Mouse (Mus musculus) layer of hippocampus, adult 18-20 months (tissue): ENCODE results near the gene Sptlc2. TPM values are rescaled to one million over a fixed set of nuclear protein-coding genes. Genes with fewer than 3 reads are reported as not detected.

Experiments used
- DNase-seq, 2 experiments: peaks; one replicate each; pipeline ENCODE4 v3.0.0; 2022; ENCODE audit warnings: low spot score in 2 of 2
- long read RNA-seq: library from polyadenylated mRNA; stranded (forward); transcript quantifications from one replicate; pipeline ENCODE4 v2.0.0, GENCODE M21; 2021
- total RNA-seq, 2 experiments: library from RNA; stranded (reverse); gene quantifications; 2 replicates each; pipeline ENCODE4 v1.2.3; 2021

Sptlc2 gene
- total RNA-seq, result 10 to 100 TPM; 24.6 to 40.9 TPM
- long read RNA-seq, full-length matches to known transcripts, result 22 of 26 reads
- long read RNA-seq, partial matches to known transcripts, result 1 of 26 reads
- long read RNA-seq, other reads (novel, unspliced or antisense), result 3 of 26 reads

DNA sequence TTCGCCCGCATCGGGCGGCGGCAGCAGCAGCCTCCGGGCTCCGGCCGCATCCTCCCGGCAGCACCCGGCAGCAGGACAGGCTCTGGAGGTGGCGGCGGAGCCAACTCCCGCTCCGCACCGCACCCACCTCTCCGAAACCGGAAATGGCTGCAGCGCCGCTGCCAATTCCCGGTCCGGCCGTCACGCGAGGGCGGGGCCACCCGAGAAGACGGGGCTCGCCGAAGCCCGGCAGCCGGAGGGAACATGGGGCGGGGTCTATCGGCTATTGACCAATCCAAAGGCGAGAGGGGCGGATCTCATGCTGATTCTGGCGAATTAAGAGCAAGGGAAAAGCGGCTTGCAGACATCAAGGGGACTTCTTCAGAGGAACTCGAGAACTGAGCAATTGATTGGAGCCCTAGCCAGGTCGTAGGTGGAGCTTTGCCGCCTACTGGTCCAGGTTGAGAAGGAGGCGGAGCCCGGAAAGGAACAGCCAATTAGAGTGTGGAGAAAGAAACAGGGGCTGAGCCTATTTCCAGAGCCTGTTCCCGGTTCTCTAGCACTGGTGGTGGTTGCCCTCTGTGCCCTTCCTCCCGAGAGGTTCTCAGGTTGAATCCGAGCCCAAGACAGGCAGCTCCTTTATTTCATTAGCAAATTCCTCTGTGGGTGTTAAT, at the start of gene Sptlc2:
Sptlc2 (minus strand) TSS at position 234 of the 653 bp plus-strand sequence.
- peak; percentile 100 for DNase-seq

DNA sequence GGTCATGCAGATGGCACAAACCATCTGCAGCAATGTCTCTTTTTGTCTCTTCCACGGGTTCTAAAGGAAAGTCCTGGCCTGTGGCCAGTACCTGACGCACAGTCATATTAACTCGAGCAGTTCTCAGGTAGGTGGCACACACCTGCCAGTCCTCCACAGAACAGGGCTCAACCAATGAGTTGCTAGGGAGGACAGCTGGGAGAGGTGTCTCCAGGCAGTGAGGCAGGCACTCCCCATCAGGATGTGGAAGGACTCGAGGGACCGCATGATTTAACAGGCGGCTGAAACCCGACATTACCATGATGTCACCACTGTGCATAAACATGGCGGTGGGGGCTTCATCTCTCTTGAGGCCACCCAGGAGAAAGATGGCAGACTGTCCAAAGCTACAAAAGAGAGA, 40.7 kb upstream of the Sptlc2 start:
- no peak for DNase-seq

DNA sequence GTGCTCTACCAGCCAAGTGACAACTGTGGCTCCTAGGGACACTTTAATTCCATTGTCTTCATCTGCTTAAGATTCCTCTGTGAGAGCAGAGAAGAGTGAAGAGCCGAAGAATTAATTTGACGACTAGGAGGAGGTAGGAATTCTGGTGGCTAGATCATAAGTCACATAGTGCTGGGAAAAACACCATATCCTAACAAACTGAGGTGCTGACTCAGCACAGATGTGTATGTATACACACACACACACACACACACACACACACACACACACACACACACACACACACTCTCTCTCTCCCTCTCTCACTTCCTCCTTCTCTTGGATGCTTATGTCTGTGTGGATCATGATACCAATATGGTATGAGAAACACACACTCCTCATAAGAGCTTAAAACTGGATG, 40.1 kb upstream of the Sptlc2 start:
- no peak for DNase-seq

DNA sequence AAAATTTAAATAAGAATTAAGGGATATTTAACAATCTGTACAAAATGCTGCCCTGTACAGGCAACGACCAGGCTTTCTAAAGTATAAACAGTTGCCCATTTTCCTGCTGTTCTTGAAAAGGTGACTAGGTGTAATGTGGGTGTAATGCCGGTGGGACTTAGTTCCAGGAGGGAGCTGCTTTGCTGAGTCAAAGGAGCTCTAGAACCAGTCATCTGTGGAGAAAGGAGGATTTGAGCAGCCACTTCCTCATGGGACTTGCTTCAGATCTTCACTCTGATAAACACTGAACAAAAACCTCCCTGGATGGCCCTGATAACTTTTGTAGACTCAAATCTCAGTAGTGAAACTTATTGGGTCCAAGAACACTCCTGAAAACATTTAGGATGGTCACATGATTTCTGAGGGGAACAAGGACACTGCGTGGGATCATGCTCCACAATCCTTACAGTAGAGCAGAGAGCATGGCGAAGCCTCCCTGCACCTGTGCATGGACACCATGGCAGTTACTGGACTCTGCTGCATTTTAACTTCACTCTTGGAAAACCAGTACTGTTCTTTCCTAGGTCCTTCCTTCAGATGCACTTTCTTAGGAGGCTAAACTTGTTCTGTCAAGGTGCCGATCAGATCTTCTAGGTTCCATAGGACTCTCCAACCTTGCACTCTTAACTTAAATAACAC, 38.3 kb upstream of the Sptlc2 start:
- no peak for DNase-seq

DNA sequence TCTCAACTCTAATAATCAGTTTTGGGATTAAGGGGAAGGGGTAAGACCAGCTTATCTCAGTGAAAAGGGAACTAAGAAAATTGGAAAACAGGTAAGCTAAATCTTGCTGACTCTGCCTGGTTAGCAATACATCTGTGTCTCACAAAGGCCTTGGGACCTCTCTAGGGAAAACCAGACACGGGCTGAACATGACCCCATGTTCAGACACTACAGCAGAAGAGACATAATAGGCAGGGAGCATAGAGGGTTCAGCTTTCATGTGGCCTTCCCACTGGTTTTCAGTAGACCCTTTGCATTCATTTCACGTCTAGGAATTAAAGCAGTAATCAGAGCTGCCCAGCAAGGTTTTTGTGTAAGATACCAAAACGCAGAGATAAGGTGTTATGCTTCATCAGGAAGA, 36.4 kb upstream of the Sptlc2 start:
- DNase-seq, result no peak

DNA sequence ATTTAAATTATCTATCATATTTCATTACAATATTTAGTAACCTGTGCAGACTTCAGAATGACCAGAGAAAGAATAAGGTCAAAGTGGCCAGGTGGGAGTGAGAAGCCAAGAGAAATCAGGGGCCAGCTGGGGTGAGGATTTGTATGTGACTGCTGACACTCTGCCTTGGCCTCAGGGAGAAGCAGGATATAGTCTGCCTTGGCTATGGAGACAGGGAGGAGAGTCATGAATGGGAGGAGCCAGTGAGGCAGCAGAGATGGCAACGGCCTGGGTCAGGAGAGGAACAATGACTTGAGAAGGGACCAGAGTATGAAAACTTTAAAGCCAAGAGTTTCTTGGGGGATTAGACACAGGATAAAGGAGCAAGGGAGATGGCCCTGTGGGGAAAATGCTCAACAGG, 35.5 kb upstream of the Sptlc2 start:
- DNase-seq, result no peak

DNA sequence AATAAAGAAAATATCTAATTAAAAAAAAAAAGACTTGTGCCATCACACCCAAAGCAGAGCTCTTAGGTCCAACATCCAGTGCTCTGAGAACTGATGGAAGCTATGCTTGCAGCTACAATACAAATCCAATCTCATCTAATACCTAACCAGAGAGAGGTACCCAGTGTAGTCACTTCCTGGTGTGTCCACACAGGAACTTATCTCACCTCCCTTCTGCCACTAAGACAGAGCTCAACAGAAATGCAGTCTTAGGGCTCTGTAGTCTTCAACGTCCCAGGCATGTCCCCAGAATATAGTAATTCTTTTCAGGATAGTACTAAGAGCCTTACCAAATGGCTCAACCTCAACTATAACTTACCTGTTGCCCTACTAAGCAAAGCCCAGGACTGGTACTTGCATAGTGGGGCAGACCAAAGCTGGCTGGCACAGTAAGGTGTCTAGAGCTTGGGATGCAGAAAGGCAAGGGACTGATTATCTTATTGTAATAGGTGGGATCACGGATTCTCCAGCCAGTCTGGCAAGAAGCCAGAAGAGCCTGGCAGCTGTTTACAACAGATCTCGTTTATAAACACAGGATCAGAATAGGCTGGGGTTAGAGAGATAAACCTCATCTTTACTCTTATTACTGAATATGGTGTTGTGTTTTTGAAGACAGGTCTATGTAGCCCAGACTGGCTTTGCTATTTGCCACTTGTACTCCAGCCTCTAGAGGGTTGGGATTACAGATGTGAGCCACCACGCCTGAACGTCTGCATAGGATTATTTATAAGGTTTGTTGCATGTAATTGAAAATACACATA, 33.8 kb upstream of the Sptlc2 start:
- no peak for DNase-seq

DNA sequence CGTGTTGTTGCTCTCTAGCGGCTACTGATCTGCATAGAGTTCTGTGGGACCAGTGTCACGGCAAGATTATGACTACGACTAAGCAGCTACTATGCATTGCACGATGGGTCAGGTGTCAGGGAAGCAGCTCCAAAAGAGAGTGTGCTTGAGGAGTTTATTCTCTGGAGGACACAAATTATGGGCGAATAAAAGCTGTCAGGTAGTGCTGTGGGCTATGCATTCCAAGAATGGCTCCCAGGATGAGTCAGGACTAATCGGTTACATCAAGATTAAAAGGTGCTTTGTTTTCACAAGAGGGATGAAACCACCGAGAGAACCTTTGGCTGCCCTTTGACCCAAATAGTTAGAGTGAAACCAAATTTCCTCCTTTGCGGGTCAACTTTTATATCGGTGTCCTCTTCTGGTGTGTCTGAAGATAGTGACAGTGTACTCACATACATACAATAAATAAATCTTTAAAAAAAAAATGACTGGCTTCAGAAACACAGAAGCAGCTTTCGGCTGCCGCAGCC, 31.9 kb upstream of the Sptlc2 start:
- no peak for DNase-seq

DNA sequence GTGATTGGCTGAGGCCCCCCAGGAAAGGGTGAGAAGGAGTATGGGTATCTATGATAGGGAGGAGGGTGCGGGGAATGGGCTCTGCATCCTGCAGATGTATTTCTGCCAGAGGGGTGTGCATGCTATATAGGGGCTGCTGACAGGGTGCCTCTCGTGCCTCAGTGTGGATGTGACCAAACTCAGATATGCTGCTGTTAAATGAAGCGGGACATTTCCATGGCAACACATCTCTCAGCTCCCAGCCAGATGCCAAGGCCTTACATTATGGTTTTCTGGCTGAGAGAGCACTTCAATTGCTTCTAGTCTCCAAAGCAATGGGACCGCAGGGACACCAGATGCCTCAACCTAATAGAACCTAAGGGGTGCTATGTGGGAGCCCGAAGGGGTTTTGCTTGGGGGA, 30.8 kb upstream of the Sptlc2 start:
- no peak for DNase-seq

DNA sequence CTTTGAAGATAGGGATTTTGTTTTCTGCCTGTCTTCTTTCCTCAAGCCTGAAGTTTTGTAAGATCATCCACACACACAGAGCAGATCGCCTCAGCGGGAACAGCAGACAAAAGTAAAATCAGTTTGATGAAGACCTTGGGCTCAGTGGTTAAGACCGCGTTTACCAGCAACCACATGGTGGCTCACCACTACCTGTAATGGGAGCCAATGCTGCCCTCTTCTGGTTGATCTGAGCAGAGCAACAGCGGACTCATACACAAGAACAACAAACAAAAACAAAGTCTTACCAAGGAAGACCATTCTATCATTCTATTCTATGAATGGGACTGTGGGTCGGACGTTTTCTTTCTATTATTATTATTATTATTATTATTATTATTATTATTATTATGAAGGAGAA, 28.5 kb upstream of the Sptlc2 start:
- DNase-seq, result peak in 1 of 2 experiments; percentile 66

DNA sequence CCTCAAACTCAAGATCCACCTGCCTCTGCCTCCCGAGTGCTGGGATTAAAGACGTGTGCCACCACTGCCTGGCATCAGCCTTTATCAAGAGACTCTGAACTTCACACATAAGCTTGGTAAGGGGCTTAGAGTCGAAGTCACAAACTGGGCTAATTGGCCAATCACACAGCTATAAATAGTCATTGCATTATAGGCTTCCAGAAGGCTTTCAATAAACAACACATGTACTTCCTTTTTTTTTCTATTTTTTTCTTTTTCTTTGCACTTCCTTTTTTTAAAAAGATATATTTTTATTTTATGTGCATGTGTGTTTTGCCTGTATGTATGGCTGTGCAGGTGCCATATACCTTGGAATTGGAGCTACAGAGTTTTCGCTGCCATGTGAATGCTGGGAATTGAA, 27.2 kb upstream of the Sptlc2 start:
- DNase-seq, result no peak

DNA sequence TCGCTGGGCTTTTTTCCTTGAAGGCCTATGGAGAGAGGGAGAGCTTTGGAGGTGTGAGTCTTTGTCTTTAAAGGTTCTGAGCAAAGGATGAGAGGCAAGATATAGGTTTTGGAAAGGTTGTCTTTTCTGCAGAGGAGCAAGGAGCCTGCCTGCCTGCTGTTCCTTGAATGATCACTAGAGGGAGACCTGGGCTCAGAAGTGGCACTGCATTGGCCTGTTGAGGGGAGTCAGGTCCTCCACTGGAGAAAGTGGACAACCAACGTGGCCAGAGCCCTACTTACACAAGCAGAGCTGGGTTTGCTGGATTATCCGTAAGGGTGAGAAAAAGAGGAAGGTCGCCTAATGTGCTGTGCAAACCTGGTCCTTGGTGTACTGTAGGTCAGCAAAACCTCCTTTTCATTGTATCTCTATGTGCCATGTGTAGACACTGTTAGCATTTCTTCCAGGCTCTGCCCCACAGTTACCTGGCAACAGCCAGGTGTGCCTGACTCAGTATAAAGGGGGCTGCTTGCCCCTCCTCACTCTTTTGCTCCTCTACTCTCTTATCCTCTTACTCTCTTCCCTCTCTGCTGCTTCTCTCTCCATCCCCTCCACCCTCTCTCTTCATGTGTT, 25.1 kb upstream of the Sptlc2 start:
- DNase-seq, result peak; percentile 39 to 81

DNA sequence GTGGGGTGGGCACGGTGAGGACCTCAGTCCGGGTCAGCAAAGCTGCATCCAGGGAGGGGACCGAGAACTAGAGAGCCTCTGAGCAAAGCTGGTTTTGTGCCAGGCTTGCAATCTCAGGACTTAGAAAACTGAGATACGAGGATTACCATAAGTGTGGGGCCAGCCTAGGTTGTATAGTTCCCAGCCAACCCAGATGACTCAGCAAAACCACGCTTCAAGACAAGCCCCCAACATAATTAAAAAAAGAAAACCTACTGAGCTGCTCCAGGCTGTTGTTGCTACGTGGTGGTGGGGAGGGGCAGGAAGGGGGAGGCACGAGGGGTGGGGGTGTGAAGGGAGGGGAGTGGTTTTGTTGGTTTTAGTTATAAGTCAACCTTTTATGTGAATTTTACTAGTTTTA, 22.8 kb upstream of the Sptlc2 start:
- DNase-seq, result no peak

DNA sequence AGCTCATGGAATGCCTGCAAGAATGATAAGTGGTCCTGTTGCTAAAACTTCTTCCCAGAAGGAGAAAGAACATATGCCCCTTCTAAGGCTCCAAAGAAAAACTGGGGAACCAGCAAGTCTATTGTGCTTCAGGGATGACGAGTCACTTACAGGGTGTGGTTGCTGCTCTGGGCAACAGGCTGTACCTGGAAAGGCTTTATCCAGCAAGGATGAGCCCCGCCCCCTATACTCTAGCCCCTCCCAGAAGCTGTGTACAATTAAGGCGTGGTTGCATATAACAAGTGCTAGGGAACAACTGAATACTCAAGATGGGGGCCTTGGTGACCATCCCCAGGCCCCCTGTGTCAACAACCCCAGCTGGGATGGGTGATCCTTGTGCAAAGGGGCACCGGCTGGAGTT, 21.0 kb upstream of the Sptlc2 start:
- DNase-seq, result no peak

DNA sequence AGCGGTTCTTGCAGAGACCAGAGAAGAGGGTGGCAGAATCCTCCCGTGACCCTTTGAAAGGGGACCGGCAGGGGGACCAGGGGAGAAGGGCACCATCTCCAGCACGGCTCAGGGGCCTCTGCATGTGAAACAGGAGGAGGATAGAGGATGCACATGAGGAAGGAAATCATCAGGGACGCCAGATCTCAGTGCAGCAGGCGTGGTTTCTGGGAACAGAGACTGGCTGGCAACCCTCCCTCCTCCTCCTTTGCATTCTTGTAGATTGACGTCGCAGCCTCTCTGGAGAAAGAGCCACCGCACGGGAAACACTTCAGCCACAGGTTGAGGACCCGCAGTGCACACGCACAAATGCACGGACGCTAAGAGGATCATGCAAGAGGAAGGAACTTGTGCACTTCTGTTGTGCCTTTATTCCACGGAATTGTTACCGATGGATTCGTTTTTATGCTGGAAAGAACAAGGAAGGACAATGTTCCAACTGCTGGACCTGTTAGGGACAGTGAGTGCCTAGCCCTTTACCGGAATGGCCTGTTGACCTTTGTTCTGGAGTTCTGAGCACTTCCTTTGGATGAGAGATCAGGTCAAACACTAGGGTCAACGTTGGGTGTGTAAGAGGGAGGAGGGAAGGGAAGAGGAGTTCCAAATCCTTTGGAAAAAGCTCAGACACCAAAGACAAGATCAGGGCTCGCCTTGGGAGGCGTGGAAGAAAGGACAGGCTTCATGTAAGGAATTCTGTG, 19.9 kb upstream of the Sptlc2 start:
- no peak for DNase-seq

DNA sequence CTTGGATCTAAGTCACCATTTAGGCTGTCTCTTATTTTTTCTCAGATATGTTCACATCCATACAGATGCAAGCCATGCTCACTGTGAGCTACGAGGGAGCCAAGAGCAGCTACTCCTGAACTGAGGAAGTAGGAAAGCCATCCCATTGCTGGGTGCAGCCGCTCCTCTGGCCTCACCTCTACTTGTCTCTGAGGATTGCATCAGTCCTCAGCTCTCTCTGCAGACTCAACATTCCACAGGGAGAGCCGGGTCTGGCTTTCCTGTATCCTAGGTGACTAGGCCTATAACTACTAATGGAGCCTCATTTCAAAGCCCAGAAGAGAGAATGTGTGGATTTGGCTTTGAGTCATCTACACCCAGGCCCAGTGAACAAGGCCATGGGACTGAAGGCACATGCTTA, 17.6 kb upstream of the Sptlc2 start:
- DNase-seq, result no peak

DNA sequence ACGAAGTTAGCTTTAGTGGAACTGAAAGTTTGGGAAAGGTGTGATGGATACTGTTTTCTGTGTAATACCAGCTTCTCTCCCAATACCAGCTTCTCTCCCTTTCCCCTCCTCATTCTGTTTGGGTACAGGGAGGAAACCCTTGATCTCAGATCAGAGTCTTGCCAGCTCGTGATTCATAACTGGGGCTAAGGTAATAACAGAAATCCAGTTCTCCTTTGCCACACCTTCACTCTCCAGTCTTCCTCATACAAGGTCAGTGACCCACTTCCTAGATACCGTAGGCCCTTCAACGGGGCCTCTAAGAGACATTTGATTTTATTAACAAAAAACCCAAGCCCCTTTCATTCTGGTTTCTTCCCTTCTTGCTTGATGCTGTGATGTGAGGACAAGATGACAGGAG, 17.0 kb upstream of the Sptlc2 start:
- no peak for DNase-seq

DNA sequence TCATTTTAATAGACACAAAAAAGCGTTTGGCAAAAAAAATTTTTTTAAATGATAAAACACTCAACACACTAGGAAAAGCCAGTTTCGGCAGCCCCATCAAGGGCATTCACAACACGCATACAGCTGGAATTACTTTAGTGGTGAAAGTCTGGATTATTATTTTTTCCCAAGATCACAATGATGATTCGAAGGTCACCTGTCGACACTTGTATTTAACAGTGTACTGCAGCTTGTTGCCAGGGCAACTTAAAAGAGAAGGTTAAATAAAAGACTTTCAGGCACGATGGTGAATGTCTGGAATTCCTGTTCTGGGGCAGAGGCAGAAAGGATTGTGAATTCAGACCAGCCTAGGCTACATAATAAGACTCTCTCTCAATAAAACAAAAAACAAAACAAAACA, 13.7 kb upstream of the Sptlc2 start:
- no peak for DNase-seq

DNA sequence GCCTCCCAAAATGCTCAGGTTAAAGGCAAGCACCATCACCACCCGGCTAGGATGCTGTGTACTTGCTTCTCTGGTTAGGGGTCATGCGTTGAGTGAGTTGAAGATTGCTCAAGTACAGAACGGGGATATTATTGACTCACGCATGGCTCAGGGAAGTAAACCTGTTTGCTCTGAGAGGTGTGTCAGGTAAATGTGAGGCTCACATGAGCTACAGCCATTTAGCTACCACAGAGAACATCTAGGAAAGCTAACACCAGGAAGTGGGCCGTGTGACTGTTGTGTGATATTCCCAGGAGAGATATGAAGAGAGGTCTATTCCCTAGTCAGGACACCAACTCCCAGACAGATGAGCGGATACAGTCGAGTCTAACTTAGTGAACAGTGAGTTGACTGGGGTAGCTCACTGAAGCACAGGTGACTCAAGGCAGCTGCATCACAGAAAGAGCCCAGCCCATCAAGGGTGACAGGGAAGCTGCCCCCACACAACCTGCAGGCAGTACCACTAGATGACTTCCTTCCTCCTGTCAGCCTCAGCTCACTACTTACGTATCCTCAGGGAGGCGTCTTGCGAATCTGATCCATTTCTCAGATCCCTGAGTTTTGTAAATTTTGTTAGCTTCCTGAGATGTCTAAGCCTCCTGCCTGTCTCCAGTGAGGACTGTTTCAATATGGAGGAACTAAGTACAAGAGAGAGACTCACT, 11.1 kb upstream of the Sptlc2 start:
- no peak for DNase-seq

DNA sequence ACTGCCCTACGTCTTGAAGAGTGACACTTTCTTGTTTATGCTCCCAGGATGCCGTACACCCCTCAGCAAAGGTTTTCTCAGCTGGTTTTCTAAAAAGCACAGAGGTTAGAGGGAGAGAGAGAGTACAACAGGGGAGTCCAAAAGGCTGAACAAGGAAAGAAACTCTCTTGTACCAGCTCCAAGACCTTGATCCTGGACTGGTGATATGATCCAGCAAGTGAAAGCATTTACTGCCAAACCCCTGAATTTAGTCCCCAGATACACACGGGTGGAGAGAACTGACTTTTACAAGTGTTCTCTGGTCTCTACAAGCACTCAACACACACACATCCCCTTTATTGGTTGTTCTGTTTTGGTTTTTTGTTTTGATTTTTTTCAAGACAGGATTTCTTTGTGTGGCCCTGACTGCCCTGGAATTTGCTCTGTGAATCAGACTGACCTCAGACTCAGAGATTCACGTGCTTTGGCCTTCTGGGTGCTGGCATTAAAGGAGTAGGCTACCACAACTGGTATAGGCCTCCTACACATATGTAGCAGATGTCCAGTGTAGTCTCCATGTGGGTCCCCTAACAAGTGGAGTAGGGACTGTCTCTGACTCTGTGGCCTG, 9.8 kb upstream of the Sptlc2 start:
- DNase-seq, result no peak
